30 mouse cellular contexts compared by ENCODE assay signal in genomic region chr1:91094001-91094400, GRCm38 (mm10). TPM values are rescaled to one million over a fixed set of nuclear protein-coding genes. Genes with fewer than 3 reads are reported as not detected.
DNase-seq lines count a peak whose midpoint lies in the region; ATAC-seq and TF ChIP-seq lines count a peak whose summit lies in the region.
"Had no signal": no experiment of that assay in that cellular context is flagged by ENCODE, and none has a peak within 500 bp of the region (broad histone marks: within the 10 kb centered on the region; RNA-seq: fewer than 3 reads in every experiment).

No protein-coding gene starts in this region.

- H3K4me1 ChIP-seq in heart, embryonic 15.5 days (replicated peaks): peaks cover 70% of the 10 kb centered on the region
- peaks cover 97% of the 10 kb centered on the region for H3K4me1 ChIP-seq in megakaryocyte, embryonic 14.5 days
- H3K4me1 ChIP-seq in MEL (ENCODE audit: control insufficient read depth in 1 of 2, insufficient read depth in 2 of 2, low read length in 2 of 2): peaks cover 5 to 6% of the 10 kb centered on the region in 2 experiments
- 0 out of 2 replicates have a peak, but pooled peaks cover 4% of the 10 kb centered on the region for H3K4me1 ChIP-seq in midbrain, embryonic 14.5 days (ENCODE audit: control insufficient read depth, insufficient read depth, low read length)
- H3K4me1 ChIP-seq: forebrain, embryonic 15.5 days; neural tube, embryonic 12.5 days had no signal

- peak; percentile 6 to 18; a peak in 1 of 4 replicates for TF ChIP-seq EP300 in MEL (IDR thresholded peaks at IDR 0.05; ENCODE audit: low read depth in 1 of 2, low read length in 2 of 2)

- H3K9me3 ChIP-seq in heart, embryonic 15.5 days (replicated peaks): no peaks in the 10 kb centered on the region
- no peaks in the 10 kb centered on the region for H3K9me3 ChIP-seq in megakaryocyte, embryonic 14.5 days
- no peaks in the 10 kb centered on the region for H3K9me3 ChIP-seq in MEL (replicated peaks; ENCODE audit: insufficient read depth, low read length)
- no peaks in the 10 kb centered on the region for H3K9me3 ChIP-seq in midbrain, embryonic 14.5 days (ENCODE audit: control insufficient read depth, low read length)
- H3K9me3 ChIP-seq: embryonic facial prominence, embryonic 15.5 days; forebrain, embryonic 15.5 days; intestine, embryonic 15.5 days; limb, embryonic 10.5 days; liver, embryonic 15.5 days; lung, embryonic 15.5 days; midbrain, embryonic 12.5 days; neural tube, embryonic 12.5 days; stomach, embryonic 15.5 days had no signal

- no peak for ATAC-seq in heart, embryonic 15.5 days (replicated peaks; ENCODE audit: insufficient number of reproducible peaks, insufficient read depth, low FRiP score, low read depth)
- no peak for ATAC-seq in megakaryocyte, adult 5-6 weeks (ENCODE audit: poor library complexity, severe bottlenecking)
- no peak for ATAC-seq in midbrain, embryonic 14.5 days (ENCODE audit: low FRiP score, low TSS enrichment)
- ATAC-seq: forebrain, embryonic 15.5 days; intestine, embryonic 15.5 days had no signal

- intact Hi-C loops in heart, postnatal 36 days (cut with DNase I): no loop called here

- DNase-seq in heart, postnatal 36 days: no peak
- peak; percentile 34 for DNase-seq in MEL (ENCODE audit: low read depth, low spot score)
- no peak for DNase-seq in frontal cortex, postnatal 14 days (ENCODE audit: low spot score in 2 of 2)
- no peak for DNase-seq in midbrain, embryonic 14.5 days
- DNase-seq: adrenal gland, postnatal 10 days; B cell, adult 2 months; cerebellum, adult 8-10 months; cerebellum, postnatal 36 days; gastrocnemius, postnatal 14 days; heart, postnatal 4 days; liver; lung, postnatal 36 days; right cerebral cortex, adult 18-20 months had no signal

- TF ChIP-seq CTCF in MEL (IDR thresholded peaks at IDR 0.05 in 2 of 3, conservative IDR thresholded peaks at IDR 0.05 in 1 of 3; ENCODE audit: control insufficient read depth in 1 of 3, insufficient read depth in 1 of 3, low read depth in 2 of 3, low read length in 3 of 3, poor library complexity in 1 of 3, severe bottlenecking in 1 of 3): no peak

- peak overlapping the region; percentile 31; the same call in 1 of the 2 replicates for H3K27ac ChIP-seq in heart, embryonic 15.5 days
- H3K27ac ChIP-seq in MEL (ENCODE audit: control insufficient read depth, low read depth, low read length) (0 out of 2 replicates have a peak overlapping the region, but pooled peaks have one; percentile 5), macrophage (peak overlapping the region; percentile 22)
- H3K27ac ChIP-seq in midbrain, embryonic 14.5 days (replicated peaks; ENCODE audit: low read depth, low read length): no peak overlapping the region
- H3K27ac ChIP-seq: forebrain, embryonic 15.5 days; hindbrain, embryonic 14.5 days; intestine, embryonic 15.5 days; left cerebral cortex, adult 2 months; limb, embryonic 10.5 days; liver, embryonic 15.5 days; neural tube, embryonic 12.5 days had no signal

- no peak overlapping the region for H3K4me3 ChIP-seq in heart, embryonic 15.5 days
- H3K4me3 ChIP-seq in megakaryocyte, embryonic 14.5 days (replicated peaks): peak overlapping the region; percentile 82
- H3K4me3 ChIP-seq in MEL (ENCODE audit: control insufficient read depth in 1 of 2, insufficient read depth in 1 of 2, low read depth in 2 of 2, low read length in 2 of 2): no peak overlapping the region
- no peak overlapping the region for H3K4me3 ChIP-seq in macrophage (ENCODE audit: inconsistent target)
- H3K4me3 ChIP-seq in midbrain, embryonic 14.5 days (replicated peaks; ENCODE audit: low read depth, low read length): no peak overlapping the region
- H3K4me3 ChIP-seq: embryonic facial prominence, embryonic 15.5 days; forebrain, embryonic 15.5 days; intestine, embryonic 15.5 days; left cerebral cortex, adult 2 months; limb, embryonic 10.5 days; liver, embryonic 15.5 days; lung, embryonic 15.5 days; midbrain, embryonic 12.5 days; neural tube, embryonic 12.5 days; stomach, embryonic 15.5 days had no signal

- 47% methylated on average over 5 of the region's 5 CpGs for WGBS in heart, embryonic 15.5 days
- WGBS in macrophage (ENCODE audit: missing documents): 72% methylated on average over 5 of the region's 5 CpGs
- WGBS in midbrain, embryonic 14.5 days: 92% methylated on average over 5 of the region's 5 CpGs

- no peak for TF ChIP-seq POLR2A in MEL (IDR thresholded peaks at IDR 0.05; ENCODE audit: control insufficient read depth in 1 of 2, insufficient read depth in 1 of 2, low read depth in 1 of 2, low read length in 2 of 2, poor library complexity in 1 of 2)

- no peaks in the 10 kb centered on the region for H3K27me3 ChIP-seq in heart, embryonic 15.5 days
- no peaks in the 10 kb centered on the region for H3K27me3 ChIP-seq in megakaryocyte, embryonic 14.5 days (replicated peaks)
- no peaks in the 10 kb centered on the region for H3K27me3 ChIP-seq in MEL (ENCODE audit: control insufficient read depth in 1 of 2, insufficient read depth in 2 of 2, low read length in 2 of 2)
- no peaks in the 10 kb centered on the region for H3K27me3 ChIP-seq in midbrain, embryonic 14.5 days (ENCODE audit: control insufficient read depth, insufficient read depth, low read length)
- H3K27me3 ChIP-seq: embryonic facial prominence, embryonic 15.5 days; forebrain, embryonic 15.5 days; intestine, embryonic 15.5 days; liver, embryonic 15.5 days; lung, embryonic 15.5 days; midbrain, embryonic 12.5 days; neural tube, embryonic 12.5 days; stomach, embryonic 15.5 days had no signal

- no peaks in the 10 kb centered on the region for H3K79me2 ChIP-seq in MEL (ENCODE audit: control insufficient read depth, insufficient read depth, low read length, poor library complexity)
- H3K79me2 ChIP-seq in macrophage (ENCODE audit: inconsistent target): peaks cover 98% of the 10 kb centered on the region

- H3K9ac ChIP-seq in heart, embryonic 15.5 days: no peak overlapping the region
- H3K9ac ChIP-seq in MEL (ENCODE audit: control insufficient read depth, low read depth, low read length, poor library complexity, severe bottlenecking): no peak overlapping the region
- H3K9ac ChIP-seq in midbrain, embryonic 14.5 days (replicated peaks; ENCODE audit: low read length): no peak overlapping the region
- H3K9ac ChIP-seq: embryonic facial prominence, embryonic 15.5 days; forebrain, embryonic 15.5 days; hindbrain, embryonic 14.5 days; intestine, embryonic 15.5 days; liver, embryonic 15.5 days; lung, embryonic 15.5 days; midbrain, embryonic 12.5 days; neural tube, embryonic 12.5 days; stomach, embryonic 15.5 days had no signal

- H3K36me3 ChIP-seq in heart, embryonic 15.5 days: peaks cover 10% of the 10 kb centered on the region; the same call in 1 of the 2 replicates
- H3K36me3 ChIP-seq in megakaryocyte, embryonic 14.5 days (replicated peaks; ENCODE audit: low read length): peaks cover 27% of the 10 kb centered on the region
- peaks cover 0 to 11% of the 10 kb centered on the region in 2 experiments; a peak in 2 of 4 replicates for H3K36me3 ChIP-seq in MEL (ENCODE audit: control insufficient read depth in 1 of 2, insufficient read depth in 2 of 2, low read length in 2 of 2)
- no peaks in the 10 kb centered on the region for H3K36me3 ChIP-seq in macrophage (ENCODE audit: inconsistent target)
- no peaks in the 10 kb centered on the region for H3K36me3 ChIP-seq in midbrain, embryonic 14.5 days (ENCODE audit: control insufficient read depth, insufficient read depth, low read length)
- H3K36me3 ChIP-seq: embryonic facial prominence, embryonic 15.5 days; forebrain, embryonic 15.5 days; intestine, embryonic 15.5 days; limb, embryonic 10.5 days; lung, embryonic 15.5 days; midbrain, embryonic 12.5 days; neural tube, embryonic 12.5 days; stomach, embryonic 15.5 days had no signal

- no peak for TF ChIP-seq RAD21 in MEL (IDR thresholded peaks at IDR 0.05; ENCODE audit: low read depth, low read length)

- H3K4me2 ChIP-seq in heart, embryonic 15.5 days: no peak overlapping the region
- H3K4me2 ChIP-seq in midbrain, embryonic 14.5 days (ENCODE audit: low read length): no peak overlapping the region
- H3K4me2 ChIP-seq: embryonic facial prominence, embryonic 15.5 days; forebrain, embryonic 15.5 days; hindbrain, embryonic 14.5 days; intestine, embryonic 15.5 days; liver, embryonic 15.5 days; lung, embryonic 15.5 days; midbrain, embryonic 12.5 days; neural tube, embryonic 12.5 days; stomach, embryonic 15.5 days had no signal

TF ChIP-seq in MEL, 35 proteins besides CTCF, POLR2A, EP300 and RAD21 (continues in another document):
- 0 out of 2 replicates have a peak, but pooled peaks have one; percentile 7 for TF ChIP-seq BHLHE40 (IDR thresholded peaks at IDR 0.05; ENCODE audit: borderline replicate concordance, low read depth, low read length)
- 0 out of 2 replicates have a peak, but pooled peaks have one; percentile 14 for TF ChIP-seq RCOR1 (IDR thresholded peaks at IDR 0.05; ENCODE audit: low read depth, low read length)
- TF ChIP-seq ELF1 (IDR thresholded peaks at IDR 0.05; ENCODE audit: low read depth, low read length): 0 out of 2 replicates have a peak, but pooled peaks have one; percentile 3
- TF ChIP-seq ETS1 (IDR thresholded peaks at IDR 0.05; ENCODE audit: low read depth, low read length): peak; percentile 50; the same call in 1 of the 2 replicates
- TF ChIP-seq MYC (IDR thresholded peaks at IDR 0.05; ENCODE audit: low read depth, low read length): no peak
- no peak for TF ChIP-seq NRF1 (IDR thresholded peaks at IDR 0.05; ENCODE audit: insufficient read depth, low read depth, low read length, poor library complexity, severe bottlenecking)
- TF ChIP-seq TCF12 (IDR thresholded peaks at IDR 0.05; ENCODE audit: low read depth, low read length): peak; percentile 31; the same call in 1 of the 2 replicates
- no peak for TF ChIP-seq E2F4 (IDR thresholded peaks at IDR 0.05; ENCODE audit: borderline replicate concordance, low read depth, low read length)

RNA-seq across cellular contexts. Expression of gene Rbm44, which starts 50.9 kb away (rescaled TPM):
- polyA plus RNA-seq in heart, embryonic 15.5 days (2015; fragmentation: Nextera tagmentation; extraction: Ambion mirVana): 3.3 and 4.0 TPM in 2 replicates
- total RNA-seq in heart, postnatal 36 days (2021): not detected
- polyA plus RNA-seq in megakaryocyte, embryonic 14.5 days (2012; ENCODE audit: insufficient read depth, low replicate concordance): 0.07 TPM in 1 of 2 replicates, not detected in the other
- total RNA-seq in megakaryocyte, adult 5-6 weeks (2015): 4.9 and 8.7 TPM in 2 replicates
- total RNA-seq in megakaryocyte, adult 5-6 weeks (2017): 4.0 and 10.6 TPM in 2 replicates
- not detected in 2 replicates for total RNA-seq in MEL (2012; rRNA removed)
- not detected for polyA plus RNA-seq in MEL (2012; ENCODE audit: insufficient read depth in 1 of 2, insufficient read length in 2 of 2, low read depth in 1 of 2, low replicate concordance in 2 of 2, missing spikeins in 1 of 2)
- 1 to 10 TPM in 5 of 26 experiments, under 1 TPM in 9, not detected in 12; 0.33 to 1.8 (median 0.61) TPM for total RNA-seq in macrophage (2018; cell fraction: chromatin; rRNA removed)
- under 1 TPM in 21 of 26 experiments, not detected in 5; 0.03 to 0.58 (median 0.14) TPM for total RNA-seq in macrophage (2018; cell fraction: cytosol; rRNA removed)
- 1 to 10 TPM in 4 of 26 experiments, under 1 TPM in 9, not detected in 13; 0.24 to 3.2 (median 0.50) TPM for total RNA-seq in macrophage (2018; cell fraction: nucleus; rRNA removed)
- 0.10 to 0.59 TPM in 2 of 3 replicates, not detected in the other for polyA plus RNA-seq in macrophage (2018)
- 0.57 TPM in 1 of 2 replicates, not detected in the other for polyA plus RNA-seq in midbrain, embryonic 14.5 days (2014; fragmentation: Nextera tagmentation; extraction: Ambion mirVana)
- total RNA-seq: gastrocnemius, postnatal 14 days; heart, adult 8-10 months; layer of hippocampus, postnatal 10 days; left cerebral cortex, adult 2 months had no signal
